Mouse (Mus musculus) spleen, adult 12 weeks (tissue): Measurements from ENCODE around the gene Prr22.

Experiments
- DNase-seq: peaks from one replicate; pipeline ENCODE4 v3.0.0; 2022; ENCODE audit warnings: low spot score

Gene Prr22

DNA sequence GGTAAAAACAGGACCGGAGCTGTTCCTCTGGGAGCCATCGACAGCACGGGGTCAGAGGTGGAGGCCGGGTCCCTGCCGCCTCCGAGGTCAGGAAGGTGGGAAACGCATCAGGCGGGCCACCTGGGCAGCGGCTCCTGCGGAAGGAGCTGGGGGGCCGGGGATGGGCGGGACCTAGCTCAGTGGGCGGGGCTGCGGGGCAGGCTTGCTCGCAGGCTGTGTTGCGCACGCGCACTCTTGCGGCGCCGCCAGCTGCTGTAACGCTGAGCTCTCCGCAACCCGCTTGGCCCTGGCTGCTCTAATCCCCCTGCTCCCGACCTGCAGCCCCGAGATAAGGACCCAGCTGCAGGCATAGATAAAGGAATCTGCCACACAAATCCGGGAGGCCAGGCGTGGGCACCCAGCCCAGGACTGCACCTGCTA is 8.0 kb upstream of the Prr22 start:
- peak; percentile 80 for DNase-seq

DNA sequence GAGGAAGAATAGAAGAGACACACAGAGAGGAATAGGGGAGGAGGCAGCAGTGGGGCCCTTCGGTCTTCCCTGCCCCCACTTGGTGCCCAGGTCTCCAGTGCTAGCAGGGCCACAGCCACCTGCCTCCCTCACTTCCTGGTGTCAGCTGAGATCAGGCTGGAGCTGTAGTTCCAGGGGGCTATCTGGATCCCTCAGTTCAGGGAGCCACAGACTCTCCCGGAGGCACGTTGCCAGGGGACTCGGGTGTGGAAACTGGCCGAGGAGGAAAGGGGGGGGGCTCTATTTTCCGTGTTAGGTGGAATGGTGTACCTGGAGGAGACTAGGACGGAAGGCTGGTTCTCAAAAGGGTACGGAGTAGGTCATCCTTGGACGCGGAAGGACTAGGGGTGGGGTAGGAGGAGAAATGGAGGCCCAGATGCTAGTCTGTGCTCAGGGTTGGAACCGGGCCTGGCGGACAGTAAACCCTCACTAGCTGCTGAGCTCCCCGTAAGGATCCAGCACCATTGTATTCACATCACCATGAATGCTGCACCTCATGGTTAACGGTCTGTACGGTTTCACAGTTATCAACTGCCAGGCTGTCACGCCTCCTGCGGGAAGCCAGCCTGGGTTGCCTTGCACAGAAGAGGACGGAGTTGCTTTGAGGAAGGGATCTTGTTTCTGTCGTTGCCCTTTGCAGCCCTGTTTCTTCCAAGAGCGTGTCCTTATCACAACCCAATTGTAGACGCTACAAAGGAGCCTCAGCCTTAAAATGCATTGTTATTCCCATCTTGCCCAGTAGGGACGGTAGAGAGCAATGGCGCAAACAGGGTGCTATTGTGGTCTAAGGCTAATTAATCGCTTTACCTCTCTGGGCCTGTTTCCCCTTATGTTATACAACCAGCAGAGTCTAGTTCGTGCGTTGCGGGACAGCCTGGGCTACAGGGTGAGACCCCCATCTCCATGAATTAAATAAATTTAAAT is 7.0 kb upstream of the Prr22 start:
- DNase-seq: peak; percentile 72

GRCm38 (mm10) chr17:56763741-56764250 is 6.3 kb upstream of the Prr22 start:
- DNase-seq: no peak

- DNase-seq: peak; percentile 87
Measured at GRCm38 (mm10) chr17:56764474-56765354, 5.3 kb upstream of the Prr22 start, which contains the start of gene Dus3l. TSS of gene Dus3l (plus strand) at chr17:56764757.

DNA sequence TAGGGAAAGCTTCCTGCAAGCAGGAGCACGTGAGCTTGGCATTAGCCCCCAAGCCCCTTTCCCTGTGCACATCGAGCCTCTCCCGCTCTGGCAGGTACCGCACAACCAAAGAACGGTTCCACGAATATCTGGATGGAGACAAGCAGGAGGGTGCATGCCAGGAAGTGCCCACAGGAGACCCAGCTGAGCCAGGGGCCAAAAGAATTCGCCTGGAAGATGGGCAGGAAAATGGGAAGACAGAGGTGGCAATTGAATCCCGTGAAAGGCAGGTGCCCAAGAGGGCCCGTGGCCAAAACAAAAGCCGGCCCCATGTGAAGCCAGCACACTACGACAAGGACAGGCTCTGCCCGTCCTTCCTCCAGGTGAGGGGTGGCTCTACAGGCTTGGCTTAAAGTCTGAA is 4.6 kb upstream of the Prr22 start:
- no peak for DNase-seq

GRCm38 (mm10) chr17:56766631-56767405 is 3.2 kb upstream of the Prr22 start:
- no peak for DNase-seq

DNA sequence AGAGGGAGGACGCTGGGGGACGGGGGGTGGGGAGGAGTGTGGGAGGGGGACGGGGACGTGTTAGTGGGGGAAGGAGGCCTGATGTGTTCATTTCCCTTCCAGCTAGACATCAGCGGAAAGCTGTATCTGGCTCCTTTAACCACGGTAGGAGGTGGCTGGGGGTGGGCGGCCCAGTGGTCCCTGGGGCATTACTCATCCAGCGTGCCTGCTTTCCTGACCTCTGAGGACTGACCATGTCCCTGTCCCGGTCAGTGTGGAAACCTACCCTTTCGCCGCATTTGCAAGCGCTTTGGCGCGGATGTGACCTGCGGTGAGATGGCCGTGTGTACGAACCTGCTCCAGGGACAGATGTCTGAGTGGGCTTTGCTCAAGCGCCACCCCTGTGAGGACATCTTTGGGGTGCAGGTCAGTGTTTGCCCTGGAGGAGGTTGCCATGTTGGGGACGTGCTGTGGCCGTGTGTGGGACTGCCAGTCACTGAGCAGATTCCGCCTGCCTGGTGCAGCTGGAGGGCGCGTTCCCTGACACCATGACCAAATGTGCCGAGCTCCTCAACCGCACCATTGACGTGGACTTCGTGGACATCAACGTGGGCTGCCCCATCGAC is 2.4 kb upstream of the Prr22 start:
- no peak for DNase-seq

DNA sequence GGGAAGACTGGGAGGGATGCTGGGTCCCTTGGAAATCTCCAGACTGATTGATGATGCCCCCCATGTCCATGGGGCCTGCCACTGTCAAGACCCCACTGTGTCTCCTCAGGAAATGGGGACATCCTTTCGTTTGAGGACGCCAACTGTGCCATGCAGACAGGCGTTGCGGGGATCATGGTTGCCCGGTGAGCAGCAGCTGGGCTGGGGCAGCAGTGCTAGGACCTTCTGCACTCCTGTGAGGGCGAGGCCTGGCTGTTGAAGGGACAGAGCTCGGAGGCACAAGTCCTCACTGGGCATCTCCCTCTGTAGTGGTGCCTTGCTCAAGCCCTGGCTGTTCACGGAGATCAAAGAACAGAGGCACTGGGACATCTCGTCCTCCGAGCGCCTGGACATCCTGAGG is 1.1 kb upstream of the Prr22 start:
- no peak for DNase-seq

DNA sequence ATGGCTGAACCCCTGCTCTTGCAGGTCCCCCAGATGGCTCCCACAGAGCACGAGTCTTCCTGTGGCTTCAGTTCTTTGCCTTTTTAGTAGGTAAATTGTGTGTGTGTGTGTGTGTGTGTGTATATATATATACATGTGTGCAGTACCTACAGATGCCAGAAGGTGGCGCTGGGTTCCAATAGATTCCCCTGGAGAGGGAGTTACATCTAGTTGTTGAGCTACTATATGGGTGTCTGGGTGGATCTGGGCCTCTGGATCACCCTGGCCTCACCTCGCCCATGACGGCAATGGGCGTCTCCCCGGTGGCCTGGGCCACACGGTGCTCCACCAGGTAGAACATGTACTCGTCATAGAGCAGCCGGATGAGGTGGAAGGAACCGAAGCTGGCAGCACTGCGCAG is 7.5 kb downstream of the Prr22 start:
- DNase-seq: no peak

DNA sequence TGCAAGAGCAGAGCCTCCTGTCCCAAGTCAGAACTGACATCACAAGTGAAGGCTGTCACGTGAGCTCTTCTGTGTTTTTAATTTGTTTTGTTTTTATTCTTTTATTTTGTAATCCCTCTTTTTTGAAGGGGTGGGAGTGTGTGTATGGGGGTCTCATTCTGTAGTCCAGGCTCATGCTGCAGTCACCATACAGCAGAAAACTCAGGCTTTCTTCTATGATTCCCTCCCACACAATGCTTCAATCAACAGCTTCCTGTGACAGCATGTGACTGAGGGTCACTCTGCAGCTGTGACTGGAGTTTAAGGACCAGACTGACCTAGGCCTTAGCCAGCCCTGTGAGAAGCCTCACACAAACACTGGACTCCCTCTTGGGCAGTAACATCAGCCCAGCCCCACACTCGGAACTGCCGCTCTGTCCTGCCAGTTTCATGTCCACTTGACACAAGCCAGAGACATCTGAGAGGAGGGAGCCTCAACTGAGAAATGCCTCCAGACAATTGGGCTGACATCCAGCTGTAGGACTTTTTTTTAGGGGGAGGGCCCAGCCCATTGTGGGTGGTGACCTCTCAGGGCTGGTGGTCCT is 8.8 kb downstream of the Prr22 start:
- DNase-seq: no peak

DNA sequence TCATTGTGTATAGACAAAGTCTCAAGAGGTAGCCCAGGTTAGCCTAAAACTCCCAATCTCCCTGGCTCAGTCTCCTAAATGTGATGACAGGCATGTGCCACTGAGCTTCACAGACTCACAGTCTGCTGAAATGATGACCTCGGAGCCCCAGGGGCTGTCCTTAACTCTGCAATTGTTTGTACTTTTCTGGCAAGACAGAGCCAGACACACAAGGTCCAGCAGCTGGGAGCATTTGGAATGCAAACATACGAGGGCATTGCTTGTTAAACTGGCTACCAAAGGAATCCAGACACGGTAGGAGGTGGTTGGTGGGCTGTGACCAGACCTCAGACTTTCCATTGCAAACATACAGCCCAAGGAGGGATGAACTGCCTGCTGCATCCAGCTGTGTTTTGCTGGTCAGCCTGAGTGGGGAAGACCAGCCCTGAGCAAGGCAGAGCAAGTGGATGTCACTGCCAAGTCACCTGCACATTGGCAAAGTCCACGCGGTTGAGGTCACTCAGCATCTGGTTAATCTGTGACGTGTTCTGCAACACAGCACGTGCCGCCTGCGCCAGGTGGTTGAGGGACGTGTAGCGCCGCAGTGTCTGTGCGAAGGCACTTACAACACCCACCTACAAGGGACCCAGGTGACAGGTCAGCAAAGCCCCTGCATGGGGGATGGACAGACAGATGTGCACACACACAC is 10.4 kb downstream of the Prr22 start:
- no peak for DNase-seq

GRCm38 (mm10) chr17:56788886-56789285 is 18.8 kb downstream of the Prr22 start:
- DNase-seq: no peak

DNA sequence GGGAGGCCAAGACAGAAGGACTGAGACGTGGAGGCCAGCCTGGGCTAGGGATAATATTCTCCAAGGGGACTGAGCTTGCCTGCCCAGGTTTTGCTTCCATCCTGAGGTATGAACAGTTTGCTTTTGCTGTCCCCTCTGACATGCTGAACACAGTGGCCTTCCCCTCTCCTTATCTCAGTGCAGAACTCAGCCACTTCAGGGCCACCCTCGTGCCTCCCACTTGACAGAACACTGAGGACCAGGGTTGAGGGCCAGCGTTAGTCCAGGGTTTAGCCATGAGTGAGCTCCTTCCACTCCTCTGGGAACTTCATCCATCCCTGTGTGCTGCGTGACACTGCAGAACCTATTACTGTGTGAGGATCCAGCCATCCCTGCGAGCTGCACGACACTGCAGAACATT is 19.2 kb downstream of the Prr22 start:
- no peak for DNase-seq

GRCm38 (mm10) chr17:56792588-56792987 is 22.5 kb downstream of the Prr22 start:
- DNase-seq: no peak

GRCm38 (mm10) chr17:56793614-56794319 is 23.7 kb downstream of the Prr22 start:
- DNase-seq: peak; percentile 54

GRCm38 (mm10) chr17:56799276-56799675 is 29.2 kb downstream of the Prr22 start:
- no peak for DNase-seq

DNA sequence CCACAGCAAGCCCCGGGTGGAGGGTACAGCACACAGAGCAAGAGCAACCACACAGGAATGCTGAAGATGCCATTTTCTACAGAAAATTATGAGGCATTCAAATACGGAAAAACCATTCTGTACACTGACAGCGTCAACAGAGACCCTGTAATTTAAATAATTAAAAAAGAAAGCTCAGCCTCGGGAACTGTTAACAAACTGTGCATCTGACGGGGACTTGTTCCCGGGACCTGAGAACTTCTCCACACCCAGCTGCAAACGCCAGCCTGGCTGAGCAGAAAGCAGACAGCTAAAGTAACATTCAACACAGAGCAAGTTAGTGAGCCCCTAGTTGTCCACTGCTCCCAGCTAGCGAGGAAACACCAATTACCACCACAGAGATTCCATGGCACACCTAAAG is 32.0 kb downstream of the Prr22 start:
- no peak for DNase-seq

GRCm38 (mm10) chr17:56804952-56805351 is 34.9 kb downstream of the Prr22 start:
- DNase-seq: no peak

DNA sequence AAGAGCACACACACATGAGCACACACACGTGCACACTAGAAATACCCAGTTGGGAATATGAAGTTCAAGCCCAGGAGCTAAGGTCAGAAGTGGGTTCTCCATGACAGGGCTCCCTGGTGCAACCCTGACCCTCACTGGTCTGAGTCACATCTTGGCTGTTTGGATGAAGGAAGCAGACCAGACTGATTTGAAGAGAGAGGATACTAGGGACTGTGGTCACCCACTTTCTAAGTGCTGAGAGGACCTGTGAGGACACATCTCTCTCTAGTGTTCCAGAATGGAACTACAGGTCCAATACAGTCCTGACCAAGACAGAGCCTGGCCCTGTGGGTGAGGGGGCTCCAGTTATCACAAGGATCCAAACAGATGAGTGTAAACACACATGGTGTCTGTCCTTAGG is 35.7 kb downstream of the Prr22 start:
- DNase-seq: no peak

DNA sequence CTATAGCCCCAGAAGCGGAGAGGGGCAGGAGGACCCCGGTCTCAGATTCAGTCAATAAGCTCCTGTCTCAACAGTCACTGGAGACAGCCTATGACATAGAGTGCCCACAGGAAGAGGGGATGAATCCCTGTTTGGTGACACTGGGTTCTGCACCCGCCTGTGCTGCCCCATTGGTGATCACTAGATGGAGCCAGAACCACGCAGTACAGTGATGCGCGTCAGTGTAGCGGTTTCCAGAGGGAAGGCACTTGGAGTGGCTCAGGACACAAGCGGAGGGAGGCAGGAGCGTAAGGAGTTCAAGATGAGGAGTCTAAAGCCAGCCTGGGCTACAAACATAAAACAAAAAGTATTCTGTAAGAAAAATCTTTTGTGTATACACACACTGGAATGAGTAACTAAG is 38.5 kb downstream of the Prr22 start:
- peak; percentile 42 for DNase-seq
